Mouse (Mus musculus): Measurements from ENCODE around the gene Slc38a3. TPM values are rescaled to one million over a fixed set of nuclear protein-coding genes. Genes with fewer than 3 reads are reported as not detected.
A peak's percentile ranks its signal among the peaks of the same experiment; 100 is the strongest.

The Slc38a3 gene
- polyA plus RNA-seq, 1 experiment from 2014 or later: 10.6 TPM

GRCm38 (mm10) chr9:107607653-107608245, 61.6 kb downstream of the Slc38a3 start:
- no peaks in the 10 kb centered on the region for H3K9me3 ChIP-seq
- H3K4me3 ChIP-seq (replicated peaks): no peak overlapping the region
- H3K27ac ChIP-seq: no peak overlapping the region
- H3K36me3 ChIP-seq (replicated peaks): no peaks in the 10 kb centered on the region
- H3K9ac ChIP-seq: no peak overlapping the region
- H3K27me3 ChIP-seq: no peaks in the 10 kb centered on the region; the same call in 1 of the 2 replicates
- no peak overlapping the region for H3K4me2 ChIP-seq
- ATAC-seq (ENCODE audit: low FRiP score): no peak
- WGBS: 59% methylated on average over 9 of the region's 9 CpGs
- peaks cover 62% of the 10 kb centered on the region for H3K4me1 ChIP-seq

- 75% methylated on average over 2 of the region's 2 CpGs for WGBS
- H3K4me2 ChIP-seq: no peak overlapping the region
- H3K27me3 ChIP-seq: no peaks in the 10 kb centered on the region; the same call in 1 of the 2 replicates
- H3K4me3 ChIP-seq (replicated peaks): no peak overlapping the region
- H3K36me3 ChIP-seq (replicated peaks): no peaks in the 10 kb centered on the region
- ATAC-seq (ENCODE audit: low FRiP score): no peak
- H3K27ac ChIP-seq: no peak overlapping the region
- H3K9ac ChIP-seq: 0 out of 2 replicates have a peak overlapping the region, but pooled peaks have one; percentile 25
- H3K4me1 ChIP-seq: peaks cover 63% of the 10 kb centered on the region
- H3K9me3 ChIP-seq: no peaks in the 10 kb centered on the region
These were observed 62.3 kb downstream of the Slc38a3 start for GRCm38 (mm10) chr9:107607036-107607435.

GRCm38 (mm10) chr9:107606591-107606990, 62.7 kb downstream of the Slc38a3 start:
- no peak for ATAC-seq (ENCODE audit: low FRiP score)
- Histone ChIP-seq H3K9me3 (no peaks in the 10 kb centered on the region), H3K4me2 (no peak overlapping the region), H3K4me1 (peaks cover 58% of the 10 kb centered on the region), H3K27me3 (no peaks in the 10 kb centered on the region; the same call in 1 of the 2 replicates), H3K4me3 (replicated peaks) (no peak overlapping the region), H3K27ac (no peak overlapping the region), H3K9ac (peak overlapping the region; percentile 25; the same call in 1 of the 2 replicates), H3K36me3 (replicated peaks) (no peaks in the 10 kb centered on the region)
- 21% methylated on average over 9 of the region's 9 CpGs for WGBS

GRCm38 (mm10) chr9:107605041-107605661, 64.2 kb downstream of the Slc38a3 start:
- peaks cover 3% of the 10 kb centered on the region; the same call in 1 of the 2 replicates for H3K27me3 ChIP-seq
- H3K4me3 ChIP-seq (replicated peaks): no peak overlapping the region
- peak overlapping the region; percentile 15; the same call in 1 of the 2 replicates for H3K4me2 ChIP-seq
- 0 out of 2 replicates have a peak overlapping the region, but pooled peaks have one; percentile 1 for H3K27ac ChIP-seq
- no peaks in the 10 kb centered on the region for H3K9me3 ChIP-seq
- no peak for ATAC-seq (ENCODE audit: low FRiP score)
- peaks cover 53% of the 10 kb centered on the region for H3K4me1 ChIP-seq
- 0 out of 2 replicates have a peak overlapping the region, but pooled peaks have one; percentile 21 for H3K9ac ChIP-seq
- WGBS: 41% methylated on average over 23 of the region's 23 CpGs
- no peaks in the 10 kb centered on the region for H3K36me3 ChIP-seq (replicated peaks)

GRCm38 (mm10) chr9:107603251-107603650, 66.1 kb downstream of the Slc38a3 start:
- H3K9me3 ChIP-seq: no peaks in the 10 kb centered on the region
- H3K9ac ChIP-seq: no peak overlapping the region
- 80% methylated on average over 6 of the region's 6 CpGs for WGBS
- no peak overlapping the region for H3K4me3 ChIP-seq (replicated peaks)
- H3K4me2 ChIP-seq: no peak overlapping the region
- no peak for ATAC-seq (ENCODE audit: low FRiP score)
- H3K36me3 ChIP-seq (replicated peaks): no peaks in the 10 kb centered on the region
- H3K27me3 ChIP-seq: peaks cover 8% of the 10 kb centered on the region; the same call in 1 of the 2 replicates
- H3K4me1 ChIP-seq: peaks cover 38% of the 10 kb centered on the region
- H3K27ac ChIP-seq: no peak overlapping the region

GRCm38 (mm10) chr9:107602068-107602648, 67.2 kb downstream of the Slc38a3 start:
- Histone ChIP-seq H3K4me1 (peaks cover 29% of the 10 kb centered on the region), H3K9ac (no peak overlapping the region), H3K36me3 (replicated peaks) (no peaks in the 10 kb centered on the region), H3K27ac (no peak overlapping the region), H3K4me2 (no peak overlapping the region), H3K9me3 (no peaks in the 10 kb centered on the region), H3K27me3 (peaks cover 8% of the 10 kb centered on the region; the same call in 1 of the 2 replicates), H3K4me3 (replicated peaks) (no peak overlapping the region)
- ATAC-seq (ENCODE audit: low FRiP score): peak; percentile 74
- 13% methylated on average over 10 of the region's 10 CpGs for WGBS

GRCm38 (mm10) chr9:107601275-107601674, 68.1 kb downstream of the Slc38a3 start:
- no peak overlapping the region for H3K4me3 ChIP-seq (replicated peaks)
- H3K4me2 ChIP-seq: no peak overlapping the region
- H3K4me1 ChIP-seq: peaks cover 21% of the 10 kb centered on the region
- WGBS: 91% methylated on average over 11 of the region's 11 CpGs
- ATAC-seq (ENCODE audit: low FRiP score): no peak
- no peak overlapping the region for H3K27ac ChIP-seq
- peaks cover 8% of the 10 kb centered on the region; the same call in 1 of the 2 replicates for H3K27me3 ChIP-seq
- H3K9me3 ChIP-seq: no peaks in the 10 kb centered on the region
- H3K36me3 ChIP-seq (replicated peaks): no peaks in the 10 kb centered on the region
- no peak overlapping the region for H3K9ac ChIP-seq

GRCm38 (mm10) chr9:107600745-107601144, 68.6 kb downstream of the Slc38a3 start:
- Histone ChIP-seq H3K9ac (no peak overlapping the region), H3K27ac (no peak overlapping the region), H3K9me3 (no peaks in the 10 kb centered on the region), H3K36me3 (replicated peaks) (no peaks in the 10 kb centered on the region), H3K27me3 (peaks cover 8% of the 10 kb centered on the region; the same call in 1 of the 2 replicates), H3K4me3 (replicated peaks) (no peak overlapping the region), H3K4me2 (no peak overlapping the region), H3K4me1 (peaks cover 21% of the 10 kb centered on the region)
- ATAC-seq (ENCODE audit: low FRiP score): no peak
- 84% methylated on average over 12 of the region's 12 CpGs for WGBS

Other genes starting within 250 kb of the Slc38a3 start
- 43.3 and 45.0 TPM in 2 replicates for gene Tmem115, start 135.6 kb downstream of the Slc38a3 start, polyA plus RNA-seq (2016; fragmentation: Nextera tagmentation; extraction: Ambion mirVana)
- 17.7 and 18.9 TPM in 2 replicates for gene Cyb561d2, start 127.3 kb downstream of the Slc38a3 start, polyA plus RNA-seq (2016; fragmentation: Nextera tagmentation; extraction: Ambion mirVana)
- gene Nprl2, start 127.3 kb downstream of the Slc38a3 start, polyA plus RNA-seq (2016; fragmentation: Nextera tagmentation; extraction: Ambion mirVana): 43.1 and 46.3 TPM in 2 replicates
- 1.0 and 2.2 TPM in 2 replicates for gene Zmynd10, start 122.2 kb downstream of the Slc38a3 start, polyA plus RNA-seq (2016; fragmentation: Nextera tagmentation; extraction: Ambion mirVana)
- gene Rassf1, start 118.0 kb downstream of the Slc38a3 start, polyA plus RNA-seq (2016; fragmentation: Nextera tagmentation; extraction: Ambion mirVana): 40.0 and 45.7 TPM in 2 replicates
- gene Tusc2, start 106.3 kb downstream of the Slc38a3 start, polyA plus RNA-seq (2016; fragmentation: Nextera tagmentation; extraction: Ambion mirVana): 77.2 and 79.9 TPM in 2 replicates
- 108 and 110 TPM in 2 replicates for gene Hyal2, start 101.6 kb downstream of the Slc38a3 start, polyA plus RNA-seq (2016; fragmentation: Nextera tagmentation; extraction: Ambion mirVana)
- gene Hyal1, start 92.6 kb downstream of the Slc38a3 start, polyA plus RNA-seq (2016; fragmentation: Nextera tagmentation; extraction: Ambion mirVana): 6.9 and 8.4 TPM in 2 replicates
- gene Naa80, start 90.6 kb downstream of the Slc38a3 start, polyA plus RNA-seq (2016; fragmentation: Nextera tagmentation; extraction: Ambion mirVana): 13.7 and 14.2 TPM in 2 replicates
- 0.80 and 1.2 TPM in 2 replicates for gene Hyal3, start 88.7 kb downstream of the Slc38a3 start, polyA plus RNA-seq (2016; fragmentation: Nextera tagmentation; extraction: Ambion mirVana)
- gene Ifrd2, start 81.9 kb downstream of the Slc38a3 start, polyA plus RNA-seq (2016; fragmentation: Nextera tagmentation; extraction: Ambion mirVana): 22.1 and 26.3 TPM in 2 replicates
- 1.7 and 2.6 TPM in 2 replicates for gene Sema3b, start 60.3 kb downstream of the Slc38a3 start, polyA plus RNA-seq (2016; fragmentation: Nextera tagmentation; extraction: Ambion mirVana)
- gene Gnai2, start 34.2 kb downstream of the Slc38a3 start, polyA plus RNA-seq (2016; fragmentation: Nextera tagmentation; extraction: Ambion mirVana): 570 and 587 TPM in 2 replicates
- gene Gnat1, start 10.2 kb upstream of the Slc38a3 start, polyA plus RNA-seq (2016; fragmentation: Nextera tagmentation; extraction: Ambion mirVana): 1.7 and 2.1 TPM in 2 replicates
- gene Sema3f, start 40.9 kb upstream of the Slc38a3 start, polyA plus RNA-seq (2016; fragmentation: Nextera tagmentation; extraction: Ambion mirVana): 13.2 and 15.2 TPM in 2 replicates
- 232 and 237 TPM in 2 replicates for gene Rbm5, start 101.5 kb upstream of the Slc38a3 start, polyA plus RNA-seq (2016; fragmentation: Nextera tagmentation; extraction: Ambion mirVana)
- gene Rbm6, start 203.7 kb upstream of the Slc38a3 start, polyA plus RNA-seq (2016; fragmentation: Nextera tagmentation; extraction: Ambion mirVana): 136 and 137 TPM in 2 replicates
- gene Mon1a, start 218.6 kb upstream of the Slc38a3 start, polyA plus RNA-seq (2016; fragmentation: Nextera tagmentation; extraction: Ambion mirVana): 16.0 and 17.7 TPM in 2 replicates
- gene Mst1r, start 237.3 kb upstream of the Slc38a3 start, polyA plus RNA-seq (2016; fragmentation: Nextera tagmentation; extraction: Ambion mirVana): 1.3 and 1.8 TPM in 2 replicates

Measured in forebrain, embryonic 12.5 days (tissue).